Mouse (Mus musculus) hindbrain, embryonic 14.5 days (tissue): ENCODE data around the gene Rdm1. TPM values are rescaled to one million over a fixed set of nuclear protein-coding genes. Genes with fewer than 3 reads are reported as not detected.
A peak's percentile ranks its signal among the peaks of the same experiment; 100 is the strongest.

Experiments
- ATAC-seq: fragments of 200-750 bp; cut with Nextera tagmentation; 2 replicates; pipeline ENCODE4 v1.8.0; 2017; ENCODE audit warnings: moderate number of reproducible peaks, mild to moderate bottlenecking, moderate TSS enrichment, moderate library complexity; ENCODE audit not compliant: low FRiP score
- DNase-seq: peaks from one replicate; pipeline ENCODE4 v3.0.0-alpha.2; 2015; ENCODE audit warnings: low spot score
- H3K27ac ChIP-seq: fragments of 300-500 bp; sonication (generic); 2 replicates; pipeline ENCODE4 v1.5.1; 2014; ENCODE audit warnings: mild to moderate bottlenecking, moderate library complexity
- H3K27me3 ChIP-seq: fragments of 300-500 bp; sonication (generic); 2 replicates; pipeline ENCODE4 v1.6.1; 2014; ENCODE audit warnings: mild to moderate bottlenecking, low read length, mixed read lengths; ENCODE audit not compliant: control insufficient read depth, insufficient read depth
- H3K36me3 ChIP-seq: fragments of 300-500 bp; sonication (generic); replicated peaks from 2 replicates; pipeline ENCODE4 v1.6.1; 2014; ENCODE audit not compliant: control insufficient read depth, insufficient read depth
- H3K4me1 ChIP-seq: fragments of 300-500 bp; sonication (generic); replicated peaks from 2 replicates; pipeline ENCODE4 v1.6.1; 2014; ENCODE audit warnings: antibody characterized with exemption, low read length, mixed read lengths; ENCODE audit not compliant: control insufficient read depth, insufficient read depth
- H3K4me2 ChIP-seq: fragments of 300-500 bp; sonication (generic); replicated peaks from 2 replicates; pipeline ENCODE4 v1.6.1; 2014; ENCODE audit warnings: mild to moderate bottlenecking, moderate library complexity
- H3K4me3 ChIP-seq: fragments of 300-500 bp; sonication (generic); replicated peaks from 2 replicates; pipeline ENCODE4 v1.5.1; 2014; ENCODE audit warnings: mild to moderate bottlenecking, low read length
- H3K9ac ChIP-seq: fragments of 300-500 bp; sonication (generic); 2 replicates; pipeline ENCODE4 v1.6.1; 2014
- H3K9me3 ChIP-seq: fragments of 300-500 bp; sonication (generic); 2 replicates; pipeline ENCODE4 v1.6.1; 2016; ENCODE audit warnings: low read length; ENCODE audit not compliant: control insufficient read depth
- WGBS: fragments of 180-500 bp; shearing (Covaris S2); extraction: QIAGEN DNeasy Blood & Tissue Kit; methylation state at CpG from one replicate; pipeline ENCODE4 v1.1.7; 2014; 5-methylcytosine and 5-hydroxymethylcytosine counted together
- polyA plus RNA-seq: library from polyadenylated mRNA; unstranded; fragments of >200 nt; fragmentation: Nextera tagmentation; extraction: Ambion mirVana; gene quantifications from 2 replicates; pipeline ENCODE4 v1.2.1, GENCODE M21; 2014

The Rdm1 gene
- polyA plus RNA-seq, 1 experiment from 2014 or later: 16.6 TPM

GRCm38 (mm10) chr11:101671255-101671654, 44.3 kb downstream of the Rdm1 start:
- H3K9me3 ChIP-seq: no peaks in the 10 kb centered on the region
- no peak overlapping the region for H3K4me2 ChIP-seq
- no peak for ATAC-seq
- H3K9ac ChIP-seq: no peak overlapping the region
- H3K27ac ChIP-seq: no peak overlapping the region
- H3K27me3 ChIP-seq: no peaks in the 10 kb centered on the region
- H3K4me1 ChIP-seq: peaks cover 7% of the 10 kb centered on the region
- H3K36me3 ChIP-seq: no peaks in the 10 kb centered on the region
- 92% methylated on average over 4 of the region's 4 CpGs for WGBS
- DNase-seq: no peak
- no peak overlapping the region for H3K4me3 ChIP-seq

GRCm38 (mm10) chr11:101673010-101673642, 46.1 kb downstream of the Rdm1 start:
- Histone ChIP-seq H3K9me3 (no peaks in the 10 kb centered on the region), H3K4me3 (no peak overlapping the region), H3K27me3 (no peaks in the 10 kb centered on the region), H3K36me3 (no peaks in the 10 kb centered on the region), H3K27ac (no peak overlapping the region), H3K9ac (no peak overlapping the region), H3K4me1 (peaks cover 4% of the 10 kb centered on the region), H3K4me2 (no peak overlapping the region)
- DNase-seq: no peak
- no peak for ATAC-seq
- WGBS: 44% methylated on average over 16 of the region's 16 CpGs

GRCm38 (mm10) chr11:101674106-101674505, 47.1 kb downstream of the Rdm1 start:
- Histone ChIP-seq H3K4me3 (no peak overlapping the region), H3K36me3 (no peaks in the 10 kb centered on the region), H3K9ac (no peak overlapping the region), H3K9me3 (no peaks in the 10 kb centered on the region), H3K27me3 (no peaks in the 10 kb centered on the region), H3K4me2 (no peak overlapping the region), H3K4me1 (no peaks in the 10 kb centered on the region), H3K27ac (no peak overlapping the region)
- no peak for ATAC-seq
- WGBS: 94% methylated on average over 5 of the region's 5 CpGs
- DNase-seq: no peak

- no peak overlapping the region for H3K4me2 ChIP-seq
- no peak for DNase-seq
- no peak overlapping the region for H3K4me3 ChIP-seq
- no peaks in the 10 kb centered on the region for H3K27me3 ChIP-seq
- no peak overlapping the region for H3K27ac ChIP-seq
- no peak for ATAC-seq
- H3K9ac ChIP-seq: no peak overlapping the region
- 93% methylated on average over 4 of the region's 4 CpGs for WGBS
- no peaks in the 10 kb centered on the region for H3K9me3 ChIP-seq
- H3K4me1 ChIP-seq: peaks cover under 1% of the 10 kb centered on the region; the same call in 1 of the 2 replicates
- H3K36me3 ChIP-seq: no peaks in the 10 kb centered on the region
These were observed 48.4 kb downstream of the Rdm1 start for GRCm38 (mm10) chr11:101675349-101675748.

GRCm38 (mm10) chr11:101677655-101678054, 50.7 kb downstream of the Rdm1 start:
- ATAC-seq (no peak), DNase-seq (no peak)
- Histone ChIP-seq H3K9me3 (no peaks in the 10 kb centered on the region), H3K36me3 (no peaks in the 10 kb centered on the region), H3K27ac (no peak overlapping the region), H3K4me3 (no peak overlapping the region), H3K4me2 (no peak overlapping the region), H3K27me3 (no peaks in the 10 kb centered on the region), H3K4me1 (peaks cover 9% of the 10 kb centered on the region), H3K9ac (no peak overlapping the region)
- WGBS: 83% methylated on average over 12 of the region's 12 CpGs

GRCm38 (mm10) chr11:101678770-101679169, 51.8 kb downstream of the Rdm1 start:
- no peak for ATAC-seq
- H3K4me3 ChIP-seq: no peak overlapping the region
- no peaks in the 10 kb centered on the region for H3K27me3 ChIP-seq
- no peaks in the 10 kb centered on the region for H3K9me3 ChIP-seq
- WGBS: 69% methylated on average over 5 of the region's 5 CpGs
- no peak overlapping the region for H3K27ac ChIP-seq
- no peak overlapping the region for H3K9ac ChIP-seq
- H3K4me2 ChIP-seq: no peak overlapping the region
- DNase-seq: no peak
- H3K36me3 ChIP-seq: no peaks in the 10 kb centered on the region
- H3K4me1 ChIP-seq: peaks cover 9% of the 10 kb centered on the region

GRCm38 (mm10) chr11:101679907-101680306, 52.9 kb downstream of the Rdm1 start:
- Histone ChIP-seq H3K4me1 (peaks cover 9% of the 10 kb centered on the region), H3K4me2 (no peak overlapping the region), H3K36me3 (no peaks in the 10 kb centered on the region), H3K4me3 (no peak overlapping the region), H3K9ac (no peak overlapping the region), H3K27ac (no peak overlapping the region), H3K9me3 (no peaks in the 10 kb centered on the region), H3K27me3 (no peaks in the 10 kb centered on the region)
- DNase-seq (no peak), ATAC-seq (no peak)
- 52% methylated on average over 5 of the region's 7 CpGs for WGBS

- no peaks in the 10 kb centered on the region for H3K9me3 ChIP-seq
- no peak overlapping the region for H3K4me3 ChIP-seq
- H3K36me3 ChIP-seq: no peaks in the 10 kb centered on the region
- H3K4me2 ChIP-seq: no peak overlapping the region
- 40% methylated on average over 3 of the region's 3 CpGs for WGBS
- DNase-seq (no peak), ATAC-seq (no peak)
- no peak overlapping the region for H3K9ac ChIP-seq
- no peaks in the 10 kb centered on the region for H3K27me3 ChIP-seq
- H3K4me1 ChIP-seq: peaks cover 9% of the 10 kb centered on the region
- H3K27ac ChIP-seq: peak overlapping the region; percentile 28
These were observed 53.8 kb downstream of the Rdm1 start for GRCm38 (mm10) chr11:101680634-101681325.

- ATAC-seq (no peak), DNase-seq (no peak)
- WGBS: 88% methylated on average over 1 of the region's 1 CpGs
- Histone ChIP-seq H3K36me3 (no peaks in the 10 kb centered on the region), H3K4me2 (no peak overlapping the region), H3K4me1 (peaks cover 9% of the 10 kb centered on the region), H3K27me3 (no peaks in the 10 kb centered on the region), H3K9ac (no peak overlapping the region), H3K4me3 (no peak overlapping the region), H3K9me3 (no peaks in the 10 kb centered on the region), H3K27ac (no peak overlapping the region)
These were observed 55.0 kb downstream of the Rdm1 start for GRCm38 (mm10) chr11:101681968-101682367.
